Mouse (Mus musculus) lung, postnatal 0 days (tissue): ENCODE data around the gene Mri1.
A peak's percentile ranks its signal among the peaks of the same experiment; 100 is the strongest.

Source experiments
- CTCF ChIP-seq: IDR thresholded peaks from 2 replicates; pipeline ENCODE4 v1.5.1; 2016; ENCODE audit warnings: antibody characterized with exemption, mild to moderate bottlenecking
- EP300 ChIP-seq: IDR thresholded peaks from 2 replicates; pipeline ENCODE4 v1.6.1; 2016; ENCODE audit warnings: antibody characterized with exemption, mild to moderate bottlenecking, control low read depth

DNA sequence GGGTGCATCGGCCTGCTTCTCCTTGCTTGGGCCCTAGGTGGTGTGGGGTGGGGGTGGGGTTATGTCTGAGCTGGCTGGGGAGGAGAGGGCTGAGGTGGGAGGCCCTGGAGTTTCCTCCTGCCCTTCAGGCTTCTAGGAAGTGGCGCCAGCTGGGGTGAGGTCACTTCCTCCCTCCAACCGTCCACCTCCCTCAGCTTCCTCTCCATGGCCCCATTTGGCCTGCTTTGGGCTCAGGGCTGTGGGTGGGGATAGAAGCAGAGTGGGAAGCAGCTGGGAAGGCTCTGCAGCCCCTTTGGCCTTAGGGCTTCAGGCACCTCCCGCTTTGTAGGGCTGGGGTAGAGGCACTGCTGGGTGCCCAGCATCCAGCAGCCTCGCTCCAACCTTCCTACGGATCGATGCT, 49.3 kb downstream of the Mri1 start:
- TF ChIP-seq CTCF (peak; percentile 13; the same call in 1 of the 2 replicates), EP300 (peak; percentile 76)
